Mouse (Mus musculus) G1E (cell line): ENCODE results near the gene Fam76a.

Experiments
- CTCF ChIP-seq: IDR thresholded peaks from 2 replicates; pipeline ENCODE4 v1.5.1; 2012; ENCODE audit warnings: low read depth, low read length, inconsistent platforms, mixed read lengths
- GATA1 ChIP-seq: IDR thresholded peaks from 2 replicates; pipeline ENCODE4 v1.6.1; 2012; ENCODE audit warnings: borderline replicate concordance, low read length, inconsistent platforms, mixed read lengths
- TAL1 ChIP-seq: conservative IDR thresholded peaks from 2 replicates; pipeline ENCODE4 v1.6.1; 2012; ENCODE audit warnings: low read depth, low read length, inconsistent platforms, mixed read lengths

DNA sequence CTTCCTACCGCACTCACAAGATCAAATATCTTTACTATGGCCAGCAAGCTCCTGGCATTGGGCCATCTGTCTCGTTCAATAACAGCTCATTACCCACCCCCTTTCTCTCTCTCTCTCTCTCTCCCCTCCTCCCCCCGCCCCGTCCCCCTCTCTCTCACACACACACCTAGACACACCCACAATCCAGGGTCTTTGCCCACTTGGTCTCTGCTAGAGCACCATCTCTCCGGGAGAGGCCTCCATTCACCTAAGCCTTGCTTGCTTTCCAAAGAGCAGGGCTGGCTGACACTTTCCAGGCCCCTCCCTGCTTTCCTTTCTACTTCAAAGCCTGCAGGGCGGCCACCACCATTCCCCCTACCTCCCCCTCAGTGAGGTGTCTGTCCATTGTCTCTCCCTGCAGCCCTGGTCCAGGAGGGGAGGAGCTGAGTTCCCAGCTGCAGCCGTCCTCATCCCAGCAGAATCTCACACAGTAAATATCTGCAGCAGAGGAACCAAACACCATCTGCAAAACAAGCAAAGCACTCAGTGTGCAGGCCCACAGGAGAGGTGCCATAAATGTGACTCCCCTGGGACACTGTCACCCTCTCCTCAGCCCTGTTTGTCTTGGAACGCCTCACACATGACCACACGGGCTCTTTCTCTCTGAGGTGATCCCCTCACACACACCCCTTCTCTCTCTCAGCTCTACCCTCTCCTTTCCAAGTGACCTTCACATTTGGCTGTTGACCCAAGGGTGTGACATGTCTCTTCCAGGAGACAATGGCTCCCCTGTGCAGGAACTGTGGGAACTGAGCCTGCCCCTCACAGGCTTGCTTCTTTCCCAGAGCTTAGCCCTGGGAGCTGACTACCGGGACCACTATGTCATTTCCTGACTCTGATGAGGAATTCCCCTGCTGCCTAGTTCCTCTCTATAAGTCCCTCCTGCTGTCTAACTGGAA is 36.7 kb upstream of the Fam76a start:
- no peak for TF ChIP-seq CTCF
- no peak for TF ChIP-seq TAL1
- no peak for TF ChIP-seq GATA1
